Mouse (Mus musculus): ENCODE data around the gene Crtc3.

Gene Crtc3

DNA sequence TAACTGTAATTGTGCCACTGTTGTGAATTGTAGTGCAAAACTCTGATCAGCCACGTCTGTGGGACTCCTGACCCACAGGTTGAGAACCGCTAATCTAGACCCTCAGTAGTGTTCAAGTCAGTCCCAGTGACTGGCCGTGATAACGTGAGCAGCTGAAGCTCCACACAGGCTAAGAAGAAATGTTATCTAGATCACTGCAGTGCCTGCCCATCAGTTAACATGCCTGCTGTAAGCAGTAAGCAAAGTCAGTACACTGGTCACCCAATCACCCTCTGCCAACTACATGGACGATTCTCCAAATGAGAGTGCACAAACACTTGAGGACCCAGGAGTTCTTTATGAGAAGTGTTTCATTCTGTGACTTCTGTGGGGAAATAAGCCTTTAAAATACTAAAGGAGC, 3.0 kb downstream of the Crtc3 start:
- DNase-seq (ENCODE audit: low spot score), result no peak

DNA sequence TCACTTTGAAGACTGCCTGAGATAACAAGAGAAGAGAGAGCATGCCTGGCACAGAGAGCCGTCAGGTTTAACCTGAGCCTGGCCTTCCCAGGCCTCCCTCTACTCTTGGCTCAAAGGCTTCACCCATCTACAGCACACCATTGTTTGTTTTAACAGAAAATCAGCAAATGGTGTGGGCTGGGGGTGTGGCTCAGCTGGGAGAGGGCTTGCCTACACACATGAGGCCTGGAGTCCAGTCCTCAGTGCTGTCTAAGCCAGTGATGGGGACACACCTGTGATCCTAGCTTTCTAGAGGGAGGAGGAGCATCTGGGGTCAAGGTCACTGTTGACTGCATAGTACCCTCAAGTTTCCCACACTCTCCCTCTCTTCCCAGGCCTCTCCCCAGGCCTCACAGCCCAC, 6.0 kb downstream of the Crtc3 start:
- no peak for DNase-seq (ENCODE audit: low spot score)

DNA sequence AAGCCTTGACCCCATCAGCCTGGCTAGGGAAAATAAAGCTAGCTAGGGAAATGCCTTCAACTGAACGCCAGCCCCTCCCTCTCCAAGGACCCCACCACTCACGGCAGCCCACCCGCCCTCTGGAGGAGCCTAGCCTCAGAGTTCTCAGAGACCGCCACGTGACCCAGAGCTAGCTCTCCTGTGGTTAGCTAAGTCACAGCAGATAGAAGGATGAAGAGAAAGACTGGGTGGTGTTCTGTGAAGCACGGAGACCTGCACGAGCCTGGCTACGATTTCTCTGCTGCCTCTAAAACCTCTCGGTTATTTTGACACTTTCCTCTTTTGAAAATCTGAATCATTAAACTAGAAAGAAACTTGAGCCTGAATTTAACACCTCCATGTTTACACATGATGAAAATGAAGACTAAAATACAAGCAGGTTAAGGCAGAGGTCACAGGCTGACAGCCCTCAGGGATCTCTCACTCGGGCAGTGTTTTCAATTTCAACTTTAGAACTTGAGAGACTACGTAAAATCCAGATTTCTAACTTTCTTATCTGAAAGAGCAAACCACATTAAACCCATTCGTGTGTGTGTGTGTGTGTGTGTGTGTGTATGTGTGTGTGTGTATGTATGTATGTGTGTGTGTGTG, 8.3 kb downstream of the Crtc3 start:
- no peak for DNase-seq (ENCODE audit: low spot score)

GRCm38 (mm10) chr7:80672323-80672722, 16.4 kb downstream of the Crtc3 start:
- DNase-seq (ENCODE audit: low spot score), result no peak

- no peak for DNase-seq (ENCODE audit: low spot score)
Measured at GRCm38 (mm10) chr7:80670889-80671288, 17.8 kb downstream of the Crtc3 start.

GRCm38 (mm10) chr7:80667190-80667589, 21.5 kb downstream of the Crtc3 start:
- DNase-seq (ENCODE audit: low spot score), result no peak

GRCm38 (mm10) chr7:80666198-80666915, 22.3 kb downstream of the Crtc3 start:
- DNase-seq (ENCODE audit: low spot score), result no peak

DNA sequence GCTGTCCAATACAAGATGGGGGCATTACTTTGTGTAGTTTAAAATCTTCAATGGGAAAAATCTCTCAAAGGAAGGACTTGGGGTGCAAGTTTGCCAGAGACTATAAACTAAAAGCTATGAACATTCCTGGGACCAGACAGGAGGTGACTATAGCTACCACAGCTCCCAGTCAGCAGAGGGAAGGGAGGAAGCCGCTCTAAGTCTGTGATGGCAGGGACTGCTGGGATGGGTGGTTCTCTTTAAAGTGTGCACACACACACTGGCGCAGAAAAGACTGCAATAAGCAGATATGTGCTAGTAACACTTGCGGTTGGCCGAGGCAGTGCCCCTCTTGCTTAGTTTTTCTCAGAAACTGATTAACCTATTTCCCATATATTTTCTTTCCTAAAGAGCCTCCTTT, 27.6 kb downstream of the Crtc3 start:
- DNase-seq (ENCODE audit: low spot score), result no peak

GRCm38 (mm10) chr7:80660619-80661018, 28.1 kb downstream of the Crtc3 start:
- peak; percentile 71 for DNase-seq (ENCODE audit: low spot score)

GRCm38 (mm10) chr7:80657896-80658295, 30.8 kb downstream of the Crtc3 start:
- no peak for DNase-seq (ENCODE audit: low spot score)

DNA sequence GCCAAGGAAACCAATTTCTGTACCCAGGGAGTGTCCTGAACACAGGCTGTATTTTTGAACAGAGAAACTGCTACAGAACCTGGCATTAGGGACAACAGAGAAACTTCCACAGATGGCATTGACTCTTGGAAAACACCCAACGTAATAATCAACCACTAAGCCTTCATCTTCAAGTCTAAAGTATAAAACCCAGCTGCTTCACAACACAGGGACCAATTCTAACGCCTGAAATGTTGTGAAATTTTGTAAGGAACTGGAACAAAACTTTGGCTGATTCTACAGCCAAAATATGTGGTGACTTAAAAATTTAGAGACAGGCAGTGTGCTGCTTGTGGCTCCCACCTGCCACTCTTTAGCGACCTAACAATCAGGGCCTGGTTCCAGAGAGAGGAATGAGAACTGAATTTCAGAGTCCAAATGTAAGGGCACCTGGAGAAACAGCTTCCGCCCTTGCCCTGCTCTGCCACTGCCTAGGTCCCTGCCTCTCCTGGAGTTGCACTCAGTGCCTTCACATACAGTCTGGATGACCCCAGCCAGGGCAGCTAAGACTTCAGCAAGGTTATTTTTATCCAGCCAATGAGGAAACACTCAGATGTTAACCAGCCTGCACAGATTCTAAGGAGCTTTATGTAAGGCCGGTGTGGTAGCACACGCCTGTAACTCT, 33.2 kb downstream of the Crtc3 start:
- DNase-seq (ENCODE audit: low spot score), result no peak

GRCm38 (mm10) chr7:80654926-80655325, 33.8 kb downstream of the Crtc3 start:
- no peak for DNase-seq (ENCODE audit: low spot score)

DNA sequence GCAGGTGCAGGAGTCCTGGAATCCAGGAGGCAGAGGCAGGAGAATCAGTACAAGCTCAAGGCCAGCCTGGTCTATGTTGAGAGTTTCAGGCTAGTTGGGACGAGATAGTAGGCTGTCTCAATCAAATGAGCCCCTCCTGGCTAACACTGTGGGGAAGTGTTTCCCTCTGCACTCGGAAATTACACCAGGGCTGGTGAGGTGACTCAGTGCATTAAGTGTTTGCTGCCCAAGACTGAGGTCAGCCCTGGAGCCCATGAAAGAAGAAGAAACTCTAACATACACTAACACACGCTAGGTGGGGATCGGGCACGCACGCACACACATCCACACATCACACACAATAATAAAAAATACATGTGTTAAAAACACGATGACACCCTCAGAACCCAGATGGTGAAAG, 34.3 kb downstream of the Crtc3 start:
- DNase-seq (ENCODE audit: low spot score), result no peak

DNA sequence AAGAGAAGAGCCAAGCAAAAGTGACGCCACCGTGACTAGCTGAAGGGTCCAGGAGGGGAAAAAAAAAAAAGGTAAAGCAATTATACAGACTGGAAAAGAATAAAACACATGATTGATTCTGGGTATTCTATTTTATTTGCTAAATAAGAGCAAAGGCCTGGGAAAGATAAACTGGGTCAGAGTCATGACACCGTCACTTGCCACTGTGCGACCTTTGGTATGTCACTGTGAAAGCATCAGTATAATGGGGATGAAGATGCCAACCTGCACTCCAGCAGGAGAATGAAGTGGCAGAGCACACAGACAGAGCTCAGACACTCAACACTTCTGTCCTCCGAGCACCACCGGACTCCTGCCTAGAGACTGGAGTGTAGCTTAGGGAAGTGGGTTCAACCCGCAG, 34.7 kb downstream of the Crtc3 start:
- DNase-seq (ENCODE audit: low spot score), result no peak

DNA sequence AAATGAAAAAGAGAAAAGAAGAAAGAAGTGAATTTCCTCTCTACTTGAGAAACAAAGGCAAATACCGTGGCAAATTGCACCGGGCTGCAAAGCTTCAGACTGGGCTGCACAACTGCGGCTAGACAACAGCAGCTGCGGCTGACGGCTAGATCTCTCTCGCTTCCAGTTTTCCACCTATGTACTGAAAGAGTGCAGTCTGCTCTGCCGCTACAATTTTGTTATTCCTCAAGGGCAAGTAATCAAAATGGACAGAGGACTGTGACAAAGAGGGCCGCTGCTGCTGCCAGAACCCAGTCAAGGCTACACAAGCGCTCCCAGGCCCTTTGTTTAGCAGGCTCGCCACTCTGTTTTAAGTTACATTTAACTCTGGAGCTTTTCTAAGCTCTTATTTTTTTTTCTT, 35.6 kb downstream of the Crtc3 start:
- DNase-seq (ENCODE audit: low spot score), result no peak

DNA sequence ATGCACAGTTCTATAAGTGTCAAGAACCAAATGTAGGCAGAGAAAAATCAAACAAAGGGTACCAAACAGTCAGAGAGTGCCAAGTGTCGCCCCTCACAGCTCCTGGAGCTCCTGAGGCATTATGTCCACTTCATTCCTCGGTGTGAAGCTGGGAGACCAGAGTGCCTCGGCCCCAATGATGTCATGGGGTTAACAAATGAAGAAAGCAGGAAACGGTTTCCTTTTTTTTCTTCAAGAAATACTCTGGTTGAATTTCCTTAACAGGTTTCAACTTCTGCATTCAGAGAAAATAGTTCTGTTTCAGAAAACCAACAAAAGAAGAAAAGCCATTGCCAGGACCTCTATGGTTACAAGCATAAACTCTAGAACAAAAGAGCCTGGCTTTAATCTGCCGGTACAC, 36.4 kb downstream of the Crtc3 start:
- DNase-seq (ENCODE audit: low spot score), result no peak

DNA sequence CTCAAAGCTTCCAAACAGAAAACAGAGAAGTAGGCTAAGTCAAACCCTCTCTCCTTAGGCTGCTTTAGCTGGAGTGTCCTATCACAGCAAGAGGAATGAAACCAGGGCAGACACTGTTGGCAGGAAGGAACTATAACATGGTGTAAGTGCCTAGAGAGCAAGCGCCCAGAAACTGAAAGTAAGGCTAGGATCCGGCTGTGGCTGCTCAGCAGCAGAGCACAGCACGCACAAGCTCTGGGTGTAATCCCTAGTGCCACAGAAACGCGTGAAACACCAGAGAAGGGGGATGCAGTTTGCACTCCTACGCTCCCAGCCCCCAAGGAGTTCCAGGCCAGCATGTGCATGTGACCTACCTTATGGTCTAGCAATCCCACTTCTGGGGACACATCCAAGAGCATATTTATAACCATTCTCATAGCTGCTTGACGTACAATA, 41.2 kb downstream of the Crtc3 start:
- no peak for DNase-seq (ENCODE audit: low spot score)

- no peak for DNase-seq (ENCODE audit: low spot score)
Measured at GRCm38 (mm10) chr7:80646093-80647025, 42.3 kb downstream of the Crtc3 start.

- DNase-seq (ENCODE audit: low spot score), result no peak
Measured at GRCm38 (mm10) chr7:80642976-80643666, 45.6 kb downstream of the Crtc3 start.

- no peak for DNase-seq (ENCODE audit: low spot score)
Measured at GRCm38 (mm10) chr7:80642552-80642951, 46.1 kb downstream of the Crtc3 start.

GRCm38 (mm10) chr7:80641899-80642298, 46.8 kb downstream of the Crtc3 start:
- no peak for DNase-seq (ENCODE audit: low spot score)

DNA sequence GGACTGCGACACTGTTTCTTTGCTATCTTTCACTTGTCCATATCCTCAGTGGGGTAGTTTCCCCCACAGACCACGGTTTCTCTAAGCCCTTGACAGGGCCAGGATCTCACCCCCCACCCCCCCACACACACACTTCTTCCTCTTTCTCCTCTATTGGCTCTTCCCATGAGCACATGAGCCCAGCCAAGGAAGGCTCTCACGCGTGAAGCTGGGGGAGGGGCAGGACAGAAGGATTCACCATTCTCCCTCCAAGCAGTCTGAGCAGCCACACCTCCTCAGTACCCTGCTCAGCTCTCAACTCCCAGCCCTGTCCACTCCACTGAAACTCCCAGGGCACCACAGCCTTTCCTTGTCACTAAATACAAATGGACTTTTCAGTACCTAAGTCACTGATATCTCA, 47.2 kb downstream of the Crtc3 start:
- no peak for DNase-seq (ENCODE audit: low spot score)
